Mouse (Mus musculus) limb, embryonic 15.5 days (tissue): ENCODE measurements around the gene Ppp1r1b. TPM values are rescaled to one million over a fixed set of nuclear protein-coding genes. Genes with fewer than 3 reads are reported as not detected.

ENCODE experiments used
- ATAC-seq: fragments of 200-750 bp; cut with Nextera tagmentation; 2 replicates; pipeline ENCODE4 v1.8.0; 2017; ENCODE audit warnings: low read depth, moderate TSS enrichment; ENCODE audit not compliant: insufficient number of reproducible peaks, low FRiP score, low TSS enrichment
- H3K27ac ChIP-seq: fragments of 300-500 bp; sonication (generic); 2 replicates; pipeline ENCODE4 v1.5.1; 2015; ENCODE audit warnings: moderate library complexity, mild to moderate bottlenecking, inconsistent platforms
- H3K27me3 ChIP-seq: fragments of 300-500 bp; sonication (generic); 2 replicates; pipeline ENCODE4 v1.6.1; 2015; ENCODE audit warnings: inconsistent platforms
- H3K36me3 ChIP-seq: fragments of 300-500 bp; sonication (generic); 2 replicates; pipeline ENCODE4 v1.6.1; 2015; ENCODE audit warnings: inconsistent platforms
- H3K4me1 ChIP-seq: fragments of 300-500 bp; sonication (generic); 2 replicates; pipeline ENCODE4 v1.6.1; 2015; ENCODE audit warnings: inconsistent platforms
- H3K4me2 ChIP-seq: fragments of 300-500 bp; sonication (generic); 2 replicates; pipeline ENCODE4 v1.6.1; 2015; ENCODE audit warnings: mild to moderate bottlenecking, inconsistent platforms
- H3K4me3 ChIP-seq: fragments of 300-500 bp; sonication (generic); 2 replicates; pipeline ENCODE4 v1.5.1; 2015; ENCODE audit warnings: mild to moderate bottlenecking, inconsistent platforms
- H3K9ac ChIP-seq: fragments of 300-500 bp; sonication (generic); 2 replicates; pipeline ENCODE4 v1.6.1; 2015; ENCODE audit warnings: inconsistent platforms
- H3K9me3 ChIP-seq: fragments of 300-500 bp; sonication (generic); 2 replicates; pipeline ENCODE4 v1.6.1; 2016; ENCODE audit warnings: inconsistent platforms
- WGBS: fragments of 180-500 bp; shearing (Covaris S2); methylation state at CpG from one replicate; pipeline ENCODE4 v1.1.7; 2015; 5-methylcytosine and 5-hydroxymethylcytosine counted together
- polyA plus RNA-seq: library from polyadenylated mRNA; unstranded; fragments of >200 nt; fragmentation: Nextera tagmentation; extraction: Ambion mirVana; gene quantifications from 2 replicates; pipeline ENCODE4 v1.2.1, GENCODE M21; 2015

Gene Ppp1r1b
- polyA plus RNA-seq, 1 experiment from 2014 or later: 3.7 TPM

DNA sequence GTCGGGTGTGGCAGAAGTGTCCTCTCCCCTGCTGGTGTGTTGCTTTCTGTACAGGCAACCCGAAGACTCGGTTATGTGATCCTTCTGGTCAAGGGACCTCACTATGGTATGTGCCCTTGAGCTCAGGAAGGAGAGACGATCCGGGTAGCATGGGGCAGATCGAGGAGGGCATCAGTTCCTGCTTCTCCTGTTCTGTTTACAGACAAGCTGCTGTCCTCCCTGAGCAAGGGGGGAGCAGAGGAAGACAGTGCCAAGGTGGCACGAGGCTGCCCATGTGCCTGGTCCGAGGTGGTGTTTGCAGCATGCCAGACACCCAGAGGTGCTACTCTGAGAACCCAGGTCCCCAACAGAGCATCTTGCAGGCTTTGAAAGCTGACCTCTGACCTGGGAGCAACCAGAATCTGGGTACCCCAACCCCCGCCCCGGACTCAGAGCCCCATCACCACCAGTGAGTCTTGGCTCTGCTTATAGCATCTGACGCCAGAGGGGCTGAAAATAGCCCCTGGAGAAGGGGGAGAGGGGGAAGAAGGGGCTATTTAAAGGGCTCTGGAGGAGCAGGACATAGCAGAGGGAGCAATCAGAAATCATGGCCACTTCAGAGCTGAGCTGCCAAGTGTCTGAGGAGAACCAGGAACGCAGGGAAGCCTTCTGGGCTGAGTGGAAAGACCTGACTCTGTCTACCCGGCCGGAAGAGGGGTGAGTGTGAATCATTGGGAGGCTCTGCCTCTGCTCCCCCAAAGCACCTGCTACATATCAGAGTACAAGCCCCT is 35.2 kb downstream of the Ppp1r1b start, which contains the start of gene Tcap:
TSS of gene Tcap (plus strand) at position 551 of the 770 bp plus-strand sequence.
- H3K36me3 ChIP-seq: peaks cover 31% of the 10 kb centered on the region
- H3K4me3 ChIP-seq: no peak within 1 kb of the TSS
- H3K9me3 ChIP-seq: no peaks in the 10 kb centered on the region
- no peak within 1 kb of the TSS for H3K27ac ChIP-seq
- ATAC-seq: no peak
- H3K9ac ChIP-seq: no peak within 1 kb of the TSS
- 51% methylated on average over 14 of the region's 14 CpGs for WGBS
- H3K4me1 ChIP-seq: peaks cover 8% of the 10 kb centered on the region; the same call in 1 of the 2 replicates
- peaks cover 54% of the 10 kb centered on the region for H3K27me3 ChIP-seq
- H3K4me2 ChIP-seq: 0 out of 2 replicates have a peak within 1 kb of the TSS, but pooled peaks have one; percentile 7

DNA sequence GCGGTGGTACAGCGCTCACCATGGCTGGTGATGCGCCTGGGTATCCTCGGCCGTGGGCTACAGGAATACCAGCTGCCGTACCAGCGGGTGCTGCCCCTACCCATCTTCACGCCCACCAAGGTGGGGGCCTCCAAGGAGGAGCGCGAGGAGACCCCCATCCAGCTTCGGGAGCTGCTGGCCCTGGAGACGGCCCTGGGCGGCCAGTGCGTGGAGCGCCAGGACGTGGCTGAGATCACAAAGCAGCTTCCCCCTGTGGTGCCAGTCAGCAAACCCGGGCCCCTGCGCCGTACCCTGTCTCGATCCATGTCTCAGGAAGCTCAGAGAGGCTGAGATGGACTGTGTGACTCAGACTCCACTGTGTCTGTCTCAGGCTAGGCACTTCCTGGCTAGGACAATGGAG is 36.0 kb downstream of the Ppp1r1b start:
- H3K4me2 ChIP-seq: no peak overlapping the region
- WGBS: 73% methylated on average over 20 of the region's 20 CpGs
- no peaks in the 10 kb centered on the region for H3K9me3 ChIP-seq
- peaks cover 11% of the 10 kb centered on the region; the same call in 1 of the 2 replicates for H3K4me1 ChIP-seq
- H3K27me3 ChIP-seq: peaks cover 61% of the 10 kb centered on the region
- no peak overlapping the region for H3K4me3 ChIP-seq
- peaks cover 23% of the 10 kb centered on the region for H3K36me3 ChIP-seq
- no peak for ATAC-seq
- no peak overlapping the region for H3K27ac ChIP-seq
- H3K9ac ChIP-seq: no peak overlapping the region

DNA sequence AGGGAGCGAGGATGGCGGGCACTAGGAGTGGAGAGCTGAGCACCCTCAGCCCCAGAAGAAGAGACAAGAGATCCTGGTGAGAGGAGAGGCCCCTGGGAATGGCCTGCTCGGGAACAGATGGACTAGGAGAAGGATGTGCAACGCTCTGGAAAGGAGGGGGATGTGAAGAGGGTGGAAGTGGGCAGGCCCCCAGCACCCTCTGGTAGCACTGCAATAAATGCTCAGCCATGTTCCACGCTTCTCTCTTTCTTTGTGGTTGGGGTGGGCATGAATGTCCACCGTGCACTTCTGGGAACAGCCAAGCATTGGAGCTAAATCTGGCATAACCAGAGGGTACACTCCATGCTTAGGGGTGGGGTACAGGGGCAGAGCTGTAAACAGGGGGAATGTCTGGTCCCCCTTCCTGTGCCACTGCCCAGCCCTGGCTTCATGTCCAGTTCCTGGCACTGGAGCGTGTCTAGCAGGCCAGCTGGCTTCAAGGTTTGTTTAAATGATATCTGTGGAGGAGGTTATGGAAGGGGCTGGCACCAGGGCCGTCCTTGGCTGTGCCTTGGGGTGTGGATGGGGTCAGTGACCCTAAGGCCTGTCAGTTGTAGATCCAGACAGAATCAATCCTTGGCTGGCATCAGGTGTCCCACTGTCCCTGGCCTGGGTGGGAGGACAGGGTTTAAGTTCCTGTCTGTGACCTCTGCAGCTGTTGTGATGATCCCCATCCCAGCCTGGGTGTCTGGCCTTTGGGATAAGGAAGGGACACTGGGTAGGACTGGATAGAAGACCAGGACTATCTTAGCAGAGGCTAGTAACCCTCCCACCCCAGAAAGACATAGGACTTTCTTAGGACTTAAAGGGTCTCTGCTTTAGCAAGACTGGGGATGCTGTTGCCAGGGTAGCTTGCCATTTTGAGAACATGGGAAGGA is 36.8 kb downstream of the Ppp1r1b start:
- no peak overlapping the region for H3K27ac ChIP-seq
- H3K4me2 ChIP-seq: 0 out of 2 replicates have a peak overlapping the region, but pooled peaks have one; percentile 7
- ATAC-seq: no peak
- WGBS: 66% methylated on average over 8 of the region's 8 CpGs
- peaks cover 64% of the 10 kb centered on the region for H3K27me3 ChIP-seq
- no peak overlapping the region for H3K9ac ChIP-seq
- no peaks in the 10 kb centered on the region for H3K9me3 ChIP-seq
- peaks cover 13% of the 10 kb centered on the region for H3K4me1 ChIP-seq
- no peak overlapping the region for H3K4me3 ChIP-seq
- H3K36me3 ChIP-seq: peaks cover 15% of the 10 kb centered on the region

DNA sequence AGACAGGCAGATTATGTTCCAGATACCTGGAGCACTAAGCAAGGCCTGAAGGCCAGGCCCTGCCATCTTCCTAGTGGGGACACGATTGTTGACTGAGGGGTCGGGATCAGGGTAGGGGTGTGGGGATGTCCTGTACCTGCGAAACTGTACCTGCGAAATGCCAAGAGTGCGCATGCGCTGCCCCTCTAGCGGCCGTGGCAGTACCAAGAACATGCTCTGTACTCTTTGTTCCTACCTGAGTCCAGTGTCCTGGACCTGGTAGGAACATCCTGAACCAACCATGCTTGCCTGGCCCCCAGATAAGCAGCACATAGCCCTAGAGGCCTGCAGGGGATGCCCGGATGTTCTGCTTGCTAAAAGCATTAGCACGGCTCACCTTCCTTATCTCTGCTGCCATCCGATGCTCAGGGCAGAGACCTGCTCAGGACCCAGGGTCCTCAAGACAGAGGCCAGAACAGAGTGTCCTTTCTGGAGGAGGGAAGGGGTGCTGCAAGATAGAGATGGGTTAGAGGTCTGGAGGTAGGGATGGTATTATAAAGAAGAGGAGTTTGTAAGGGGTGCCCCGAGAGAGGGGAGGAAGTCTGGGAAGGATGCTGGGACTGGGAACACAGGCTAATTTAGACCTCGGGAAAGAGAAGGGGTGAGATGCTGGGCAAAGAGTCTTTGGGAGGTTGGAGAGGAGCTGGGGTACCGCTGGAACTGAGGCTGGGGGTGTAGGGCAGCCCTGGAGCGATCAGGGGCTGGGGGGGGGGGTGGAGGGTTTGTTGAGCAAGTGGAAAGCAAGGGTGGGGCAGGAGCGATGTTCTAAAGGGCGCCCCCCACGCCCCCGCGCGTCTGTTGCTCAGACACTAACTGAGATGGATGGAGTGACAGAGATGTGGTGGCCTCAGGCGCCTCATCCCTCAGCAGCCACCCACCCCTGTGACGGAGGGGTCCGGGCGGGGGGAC is 37.7 kb downstream of the Ppp1r1b start, which contains the start of gene Pnmt:
TSS of gene Pnmt (plus strand) at position 813 of the 948 bp plus-strand sequence.
- Histone ChIP-seq H3K27ac (no peak within 1 kb of the TSS), H3K9me3 (no peaks in the 10 kb centered on the region), H3K4me3 (0 out of 2 replicates have a peak within 1 kb of the TSS, but pooled peaks have one; percentile 2), H3K27me3 (peaks cover 74% of the 10 kb centered on the region), H3K9ac (no peak within 1 kb of the TSS), H3K4me2 (0 out of 2 replicates have a peak within 1 kb of the TSS, but pooled peaks have one; percentile 10), H3K36me3 (peaks cover 6% of the 10 kb centered on the region), H3K4me1 (peaks cover 13% of the 10 kb centered on the region)
- no peak for ATAC-seq
- WGBS: 44% methylated on average over 23 of the region's 25 CpGs

DNA sequence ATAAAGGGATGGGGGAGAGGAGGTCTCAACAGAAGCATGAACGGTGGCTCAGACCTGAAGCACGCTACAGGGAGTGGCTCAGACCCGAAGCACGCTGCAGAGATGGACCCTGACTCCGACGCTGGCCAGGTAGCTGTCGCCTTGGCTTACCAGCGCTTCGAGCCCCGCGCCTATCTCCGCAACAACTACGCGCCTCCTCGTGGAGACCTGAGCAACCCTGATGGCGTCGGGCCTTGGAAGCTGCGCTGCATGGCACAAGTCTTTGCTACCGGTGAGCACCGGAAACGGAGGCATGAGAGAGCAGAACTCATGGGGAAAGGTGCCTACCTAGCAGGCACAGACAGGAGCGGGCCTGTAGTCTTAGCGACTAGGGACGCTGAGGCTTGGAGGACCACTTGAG is 38.4 kb downstream of the Ppp1r1b start:
- Histone ChIP-seq H3K4me1 (peaks cover 14% of the 10 kb centered on the region), H3K9ac (no peak overlapping the region), H3K27ac (no peak overlapping the region), H3K4me2 (0 out of 2 replicates have a peak overlapping the region, but pooled peaks have one; percentile 10), H3K4me3 (0 out of 2 replicates have a peak overlapping the region, but pooled peaks have one; percentile 2), H3K9me3 (no peaks in the 10 kb centered on the region), H3K27me3 (peaks cover 80% of the 10 kb centered on the region), H3K36me3 (peaks cover 3% of the 10 kb centered on the region; the same call in 1 of the 2 replicates)
- WGBS: 11% methylated on average over 24 of the region's 24 CpGs
- no peak for ATAC-seq

DNA sequence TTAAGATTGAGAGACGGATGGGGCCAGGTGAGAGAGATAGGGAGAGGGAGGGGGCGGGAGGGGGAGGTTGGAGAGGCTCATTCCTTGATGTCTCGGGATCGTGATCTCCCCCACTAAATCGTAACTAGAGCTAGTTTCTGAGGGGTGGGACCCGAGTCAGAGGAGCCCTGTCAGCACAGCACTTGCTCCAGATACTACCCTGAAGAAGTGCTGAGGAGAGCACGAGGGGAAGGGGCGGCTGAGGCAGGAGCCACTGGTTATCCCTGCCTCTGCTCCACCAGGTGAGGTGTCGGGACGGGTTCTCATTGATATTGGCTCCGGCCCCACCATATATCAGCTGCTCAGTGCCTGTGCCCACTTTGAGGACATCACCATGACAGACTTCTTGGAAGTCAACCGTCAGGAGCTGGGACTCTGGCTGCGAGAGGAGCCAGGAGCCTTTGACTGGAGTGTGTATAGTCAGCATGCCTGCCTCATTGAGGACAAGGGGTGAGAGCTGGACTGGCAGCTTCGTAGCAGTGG is 38.9 kb downstream of the Ppp1r1b start:
- peaks cover 84% of the 10 kb centered on the region for H3K27me3 ChIP-seq
- H3K4me3 ChIP-seq: no peak overlapping the region
- no peaks in the 10 kb centered on the region for H3K36me3 ChIP-seq
- no peaks in the 10 kb centered on the region for H3K9me3 ChIP-seq
- WGBS: 44% methylated on average over 14 of the region's 14 CpGs
- no peak for ATAC-seq
- H3K4me1 ChIP-seq: peaks cover 16% of the 10 kb centered on the region
- no peak overlapping the region for H3K27ac ChIP-seq
- H3K4me2 ChIP-seq: no peak overlapping the region
- no peak overlapping the region for H3K9ac ChIP-seq

DNA sequence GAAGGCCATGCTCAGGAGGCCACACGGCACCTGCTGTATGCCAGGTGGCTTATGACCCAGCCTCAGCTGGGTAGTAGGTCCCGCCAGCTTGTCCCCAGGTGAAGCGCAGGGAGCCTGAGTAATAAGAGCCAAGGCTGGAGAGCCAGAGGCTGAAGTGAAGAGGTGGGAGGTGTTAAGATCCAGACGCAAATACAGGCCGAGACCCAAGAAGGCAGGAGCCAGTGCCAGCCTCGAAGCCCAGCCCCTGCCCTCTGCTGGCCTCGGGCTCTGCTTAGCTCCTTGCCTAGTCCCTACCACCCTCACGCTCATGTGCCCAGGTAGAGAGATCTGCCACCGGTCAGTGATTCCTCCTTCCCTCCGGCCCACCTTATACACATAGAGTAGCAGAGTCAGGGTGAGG is 40.1 kb downstream of the Ppp1r1b start:
- Histone ChIP-seq H3K27me3 (peaks cover 82% of the 10 kb centered on the region), H3K4me3 (no peak overlapping the region), H3K9me3 (no peaks in the 10 kb centered on the region), H3K27ac (no peak overlapping the region), H3K4me2 (no peak overlapping the region), H3K9ac (no peak overlapping the region), H3K4me1 (peaks cover 25% of the 10 kb centered on the region), H3K36me3 (no peaks in the 10 kb centered on the region)
- WGBS: 72% methylated on average over 10 of the region's 10 CpGs
- ATAC-seq: no peak

DNA sequence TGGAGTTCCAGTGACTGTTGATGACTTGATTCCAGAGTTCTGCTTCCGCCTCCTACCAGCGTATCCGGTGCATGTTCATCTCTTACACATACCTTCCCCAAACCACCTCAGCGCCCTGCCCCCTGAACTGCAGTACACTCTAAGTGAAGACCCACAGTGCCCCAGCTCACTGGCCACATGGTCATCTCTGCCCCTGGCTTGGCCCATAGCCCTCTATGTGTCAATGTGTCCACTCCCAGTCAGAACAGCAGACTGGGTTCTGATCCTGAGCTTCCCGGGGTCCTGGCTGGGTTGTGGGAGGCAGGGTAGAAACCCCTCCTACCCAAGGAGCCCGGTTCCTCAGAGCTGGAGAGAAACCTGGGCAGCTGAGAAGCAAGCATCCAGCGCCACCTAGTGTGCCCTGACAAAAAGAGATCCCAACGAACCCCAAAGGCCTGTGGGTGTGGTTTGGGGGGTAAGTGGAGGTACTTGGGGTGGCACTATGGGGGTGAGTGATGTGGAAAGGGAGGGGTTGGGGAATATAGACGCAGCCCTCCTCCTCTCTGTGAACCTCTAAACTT is 41.1 kb downstream of the Ppp1r1b start:
- H3K4me3 ChIP-seq: no peak overlapping the region
- ATAC-seq: no peak
- WGBS: 21% methylated on average over 9 of the region's 9 CpGs
- H3K9me3 ChIP-seq: no peaks in the 10 kb centered on the region
- H3K27ac ChIP-seq: no peak overlapping the region
- H3K36me3 ChIP-seq: no peaks in the 10 kb centered on the region
- peaks cover 72% of the 10 kb centered on the region for H3K27me3 ChIP-seq
- no peak overlapping the region for H3K9ac ChIP-seq
- peaks cover 31% of the 10 kb centered on the region for H3K4me1 ChIP-seq
- no peak overlapping the region for H3K4me2 ChIP-seq

DNA sequence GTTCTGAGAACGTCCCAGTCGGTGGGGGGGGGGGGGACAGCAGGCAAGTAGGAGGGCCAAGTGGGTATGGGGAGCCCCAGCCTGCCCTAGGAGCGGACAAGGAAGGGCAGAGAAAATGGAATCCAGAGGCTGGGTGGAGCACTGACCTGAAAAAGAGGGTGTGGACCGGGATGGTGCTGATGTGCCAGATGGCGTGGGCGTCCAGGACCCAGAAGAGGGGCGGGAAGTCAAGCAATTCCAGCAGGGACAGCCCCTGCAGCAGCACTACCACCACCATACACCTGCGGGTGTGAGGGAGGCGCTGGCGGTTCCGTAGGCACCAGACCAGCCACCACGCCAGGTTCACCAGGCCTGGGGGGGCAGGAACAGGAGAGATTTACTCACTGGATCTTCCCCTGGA is 41.9 kb downstream of the Ppp1r1b start:
- H3K4me1 ChIP-seq: peaks cover 38% of the 10 kb centered on the region
- WGBS: 67% methylated on average over 11 of the region's 12 CpGs
- H3K4me3 ChIP-seq: no peak overlapping the region
- no peak overlapping the region for H3K4me2 ChIP-seq
- H3K27ac ChIP-seq: 0 out of 2 replicates have a peak overlapping the region, but pooled peaks have one; percentile 35
- no peak overlapping the region for H3K9ac ChIP-seq
- no peak for ATAC-seq
- H3K9me3 ChIP-seq: no peaks in the 10 kb centered on the region
- no peaks in the 10 kb centered on the region for H3K36me3 ChIP-seq
- H3K27me3 ChIP-seq: peaks cover 63% of the 10 kb centered on the region

DNA sequence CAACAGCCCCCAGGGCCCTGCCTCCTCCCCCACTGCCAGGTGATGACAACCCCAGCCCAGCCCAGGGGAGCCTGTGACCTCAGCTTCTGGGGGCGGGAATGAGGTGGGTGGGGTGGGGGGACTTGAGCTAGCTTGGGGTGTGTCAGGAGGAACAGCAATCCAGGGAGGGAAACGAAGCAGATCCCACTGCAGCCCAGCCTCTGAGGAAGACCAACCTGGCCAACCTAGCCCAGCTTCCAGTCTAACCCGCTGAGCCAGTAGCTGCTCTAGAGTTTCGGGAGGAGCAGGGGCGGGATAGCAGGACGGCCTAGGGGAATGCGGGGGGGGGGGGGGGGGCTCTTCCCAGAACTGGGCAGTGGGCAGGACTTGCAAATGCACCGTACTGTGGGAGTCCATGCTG is 43.8 kb downstream of the Ppp1r1b start:
- H3K4me2 ChIP-seq: 0 out of 2 replicates have a peak overlapping the region, but pooled peaks have one; percentile 7
- peaks cover 6% of the 10 kb centered on the region; the same call in 1 of the 2 replicates for H3K36me3 ChIP-seq
- H3K4me3 ChIP-seq: no peak overlapping the region
- no peaks in the 10 kb centered on the region for H3K9me3 ChIP-seq
- peaks cover 35% of the 10 kb centered on the region for H3K4me1 ChIP-seq
- H3K27me3 ChIP-seq: peaks cover 44% of the 10 kb centered on the region
- no peak for ATAC-seq
- H3K9ac ChIP-seq: no peak overlapping the region
- WGBS: 18% methylated on average over 7 of the region's 8 CpGs
- H3K27ac ChIP-seq: peak overlapping the region; percentile 78
